In the genomic region with DNA sequence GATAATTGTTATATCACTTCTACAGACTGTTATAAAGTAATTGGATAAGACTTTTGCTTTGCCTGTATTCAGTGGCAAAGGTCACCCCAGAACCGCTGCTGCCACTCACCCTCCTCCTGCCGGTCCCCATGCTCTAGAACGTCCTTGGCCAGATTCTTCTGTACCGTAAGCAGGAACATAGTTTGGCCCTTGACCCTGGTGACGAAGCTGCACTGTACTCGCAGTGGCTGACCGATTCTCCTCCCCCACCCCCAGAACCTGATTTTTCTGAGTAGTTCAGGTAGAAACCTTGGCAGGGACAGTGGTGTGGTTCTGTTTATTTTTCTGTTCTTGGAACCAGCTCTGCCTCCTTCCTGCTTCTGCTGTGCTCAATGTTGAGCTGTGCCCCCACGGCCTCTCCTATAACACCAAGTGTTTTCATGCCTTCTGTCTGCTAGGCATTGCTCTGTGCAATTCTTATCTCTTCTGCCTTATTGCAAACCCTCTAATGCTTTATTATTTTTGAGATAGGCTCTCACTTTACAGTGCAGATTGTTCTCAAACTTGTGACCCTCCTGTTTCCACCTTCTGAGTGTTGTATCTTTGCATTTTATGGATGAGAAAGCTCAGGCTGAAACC, we compare ENCODE assay signal across 11 mouse cellular contexts. TPM values are rescaled to one million over a fixed set of nuclear protein-coding genes. Genes with fewer than 3 reads are reported as not detected.
DNase-seq lines count a peak whose midpoint lies in the region; ATAC-seq and TF ChIP-seq lines count a peak whose summit lies in the region.
"Had no signal": no experiment of that assay in that cellular context is flagged by ENCODE, and none has a peak within 500 bp of the region (broad histone marks: within the 10 kb centered on the region; RNA-seq: fewer than 3 reads in every experiment).

No protein-coding gene starts in this region.

- 20% methylated on average over 8 of the region's 8 CpGs for WGBS in kidney, postnatal 0 days
- 28% methylated on average over 8 of the region's 8 CpGs for WGBS in lung, postnatal 0 days

- no peak for TF ChIP-seq CTCF in kidney, postnatal 0 days (IDR thresholded peaks at IDR 0.05; ENCODE audit: low read depth)
- TF ChIP-seq CTCF in lung, postnatal 0 days (IDR thresholded peaks at IDR 0.05): no peak

- no peaks in the 10 kb centered on the region for H3K9me3 ChIP-seq in kidney, postnatal 0 days (replicated peaks; ENCODE audit: low read length)
- no peaks in the 10 kb centered on the region for H3K9me3 ChIP-seq in lung, postnatal 0 days (ENCODE audit: low read length)

- H3K4me3 ChIP-seq in kidney, postnatal 0 days (replicated peaks; ENCODE audit: low read depth, low read length): no peak overlapping the region
- H3K4me3 ChIP-seq in lung, postnatal 0 days (ENCODE audit: low read depth, low read length): no peak overlapping the region

- no peaks in the 10 kb centered on the region for H3K36me3 ChIP-seq in kidney, postnatal 0 days (ENCODE audit: insufficient read depth, low read length)
- no peaks in the 10 kb centered on the region for H3K36me3 ChIP-seq in lung, postnatal 0 days (ENCODE audit: insufficient read depth, low read length)

- DNase-seq in adrenal gland, adult 2 months: peak; percentile 73
- peak; percentile 48 for DNase-seq in adrenal gland, postnatal 25 days
- peak; percentile 58 for DNase-seq in kidney, postnatal 0 days (ENCODE audit: low spot score)
- DNase-seq in lung, postnatal 0 days (ENCODE audit: low spot score): peak; percentile 74
- DNase-seq in spleen, adult 18-20 months: no peak
- DNase-seq in T-cell, adult 2 months (ENCODE audit: low spot score): no peak
- DNase-seq in right cerebral cortex, adult 2 months (ENCODE audit: low spot score in 2 of 2): no peak
- DNase-seq: cerebellum, adult 18-20 months had no signal

- H3K9ac ChIP-seq in kidney, postnatal 0 days (ENCODE audit: low read depth, low read length): no peak overlapping the region
- H3K9ac ChIP-seq in lung, postnatal 0 days (replicated peaks; ENCODE audit: low read depth): no peak overlapping the region
- H3K9ac ChIP-seq: hindbrain, embryonic 14.5 days had no signal

- no peak for TF ChIP-seq EP300 in lung, postnatal 0 days (IDR thresholded peaks at IDR 0.05)

- no peak overlapping the region for H3K4me2 ChIP-seq in kidney, postnatal 0 days (ENCODE audit: low read length)
- H3K4me2 ChIP-seq in lung, postnatal 0 days (replicated peaks; ENCODE audit: low read depth, low read length): no peak overlapping the region
- H3K4me2 ChIP-seq: hindbrain, embryonic 14.5 days had no signal

- peaks cover 46% of the 10 kb centered on the region for H3K4me1 ChIP-seq in kidney, postnatal 0 days (replicated peaks; ENCODE audit: insufficient read depth, low read length)
- H3K4me1 ChIP-seq in lung, postnatal 0 days (ENCODE audit: insufficient read depth, low read depth, low read length): peaks cover 27% of the 10 kb centered on the region; the same call in 1 of the 2 replicates

- ATAC-seq in kidney, postnatal 0 days (replicated peaks; ENCODE audit: low FRiP score, low read depth): peak; percentile 76
- peak; percentile 70 for ATAC-seq in lung, postnatal 0 days
- ATAC-seq: Patski had no signal

- H3K27ac ChIP-seq in kidney, postnatal 0 days: peak overlapping the region; percentile 90
- H3K27ac ChIP-seq in lung, postnatal 0 days (ENCODE audit: low read length): 0 out of 2 replicates have a peak overlapping the region, but pooled peaks have one; percentile 20
- H3K27ac ChIP-seq: hindbrain, embryonic 14.5 days; macrophage had no signal

- no peaks in the 10 kb centered on the region for H3K27me3 ChIP-seq in kidney, postnatal 0 days (ENCODE audit: insufficient read depth, low read length)
- no peaks in the 10 kb centered on the region for H3K27me3 ChIP-seq in lung, postnatal 0 days (replicated peaks; ENCODE audit: insufficient read depth, low read length)
- H3K27me3 ChIP-seq: Patski had no signal

RNA-seq across cellular contexts. Expression of gene Flnb, which starts 7.0 kb away (rescaled TPM):
- 10 to 100 TPM; 40.8 to 44.9 TPM for total RNA-seq in adrenal gland, adult 2 months (2021)
- polyA plus RNA-seq in adrenal gland, adult 2 months (2012; rRNA removed): 8.8 and 8.9 TPM in 2 replicates
- 44.3 and 47.9 TPM in 2 replicates for total RNA-seq in adrenal gland, postnatal 25 days (2021)
- 10.7 and 12.7 TPM in 2 replicates for polyA plus RNA-seq in kidney, postnatal 0 days (2015; fragmentation: Nextera tagmentation; extraction: Ambion mirVana)
- 5.4 and 6.7 TPM in 2 replicates for polyA plus RNA-seq in lung, postnatal 0 days (2015; fragmentation: Nextera tagmentation; extraction: Ambion mirVana)

RNA-seq across cellular contexts. Expression of gene Gm26661, which starts 33.4 kb away (rescaled TPM):
- total RNA-seq in adrenal gland, adult 2 months (2021): not detected
- not detected in 2 replicates for polyA plus RNA-seq in adrenal gland, adult 2 months (2012; rRNA removed)
- not detected in 2 replicates for total RNA-seq in adrenal gland, postnatal 25 days (2021)
- polyA plus RNA-seq in kidney, postnatal 0 days (2015; fragmentation: Nextera tagmentation; extraction: Ambion mirVana): not detected in 2 replicates
- not detected in 2 replicates for polyA plus RNA-seq in lung, postnatal 0 days (2015; fragmentation: Nextera tagmentation; extraction: Ambion mirVana)
- polyA plus RNA-seq: hindbrain, embryonic 14.5 days; macrophage; Patski had no signal

Comparison
In these comparisons a context has a peak if more than half of its experiments do, and no peak if none do; other contexts are left out.
1. DNase-seq: peak in adrenal gland, adult 2 months (single experiment), adrenal gland, postnatal 25 days (single experiment), kidney, postnatal 0 days (single experiment) and lung, postnatal 0 days (single experiment); none in spleen, adult 18-20 months (0 of 2), T-cell, adult 2 months (single experiment) and right cerebral cortex, adult 2 months (0 of 2).